Mouse (Mus musculus) midbrain, postnatal 0 days (tissue): Measurements from ENCODE around the gene Itpkb. TPM values are rescaled to one million over a fixed set of nuclear protein-coding genes. Genes with fewer than 3 reads are reported as not detected.

ENCODE experiments used
- ATAC-seq: fragments of 200-750 bp; cut with Nextera tagmentation; 2 replicates; pipeline ENCODE4 v1.8.0; 2017; ENCODE audit warnings: moderate number of reproducible peaks, mild to moderate bottlenecking, moderate TSS enrichment, moderate library complexity; ENCODE audit not compliant: low FRiP score
- DNase-seq: peaks from one replicate; pipeline ENCODE4 v3.0.0-alpha.2; 2015; ENCODE audit warnings: low spot score
- H3K27ac ChIP-seq: fragments of 300-500 bp; sonication (generic); 2 replicates; pipeline ENCODE4 v1.5.1; 2014; ENCODE audit warnings: low read depth, mild to moderate bottlenecking, low read length, mixed read lengths
- H3K27me3 ChIP-seq: fragments of 300-500 bp; sonication (generic); 2 replicates; pipeline ENCODE4 v1.6.1; 2014; ENCODE audit warnings: low read length, control low read depth, mixed read lengths; ENCODE audit not compliant: insufficient read depth
- H3K36me3 ChIP-seq: fragments of 300-500 bp; sonication (generic); 2 replicates; pipeline ENCODE4 v1.6.1; 2014; ENCODE audit warnings: low read length, control low read depth, mixed read lengths; ENCODE audit not compliant: insufficient read depth
- H3K4me1 ChIP-seq: fragments of 300-500 bp; sonication (generic); 2 replicates; pipeline ENCODE4 v1.6.1; 2014; ENCODE audit warnings: mild to moderate bottlenecking, control low read depth, antibody characterized with exemption, low read length, mixed read lengths; ENCODE audit not compliant: insufficient read depth
- H3K4me2 ChIP-seq: fragments of 300-500 bp; sonication (generic); 2 replicates; pipeline ENCODE4 v1.6.1; 2014; ENCODE audit warnings: low read depth, mild to moderate bottlenecking, low read length, mixed read lengths; ENCODE audit not compliant: poor library complexity, severe bottlenecking
- H3K4me3 ChIP-seq: fragments of 300-500 bp; sonication (generic); 2 replicates; pipeline ENCODE4 v1.5.1; 2014; ENCODE audit warnings: low read depth, mild to moderate bottlenecking, low read length, moderate library complexity
- H3K9ac ChIP-seq: fragments of 300-500 bp; sonication (generic); replicated peaks from 2 replicates; pipeline ENCODE4 v1.6.1; 2014; ENCODE audit warnings: mild to moderate bottlenecking, low read length, moderate library complexity, mixed read lengths; ENCODE audit not compliant: poor library complexity, severe bottlenecking
- H3K9me3 ChIP-seq: fragments of 300-500 bp; sonication (generic); 2 replicates; pipeline ENCODE4 v1.6.1; 2016; ENCODE audit warnings: low read length, control low read depth
- CTCF ChIP-seq: IDR thresholded peaks from 2 replicates; pipeline ENCODE4 v1.5.1; 2016; ENCODE audit warnings: antibody characterized with exemption, mild to moderate bottlenecking
- polyA plus RNA-seq: library from polyadenylated mRNA; unstranded; fragments of >200 nt; fragmentation: Nextera tagmentation; extraction: Ambion mirVana; gene quantifications from 2 replicates; pipeline ENCODE4 v1.2.1, GENCODE M21; 2015
- total RNA-seq: library from RNA; depleted of rRNA; stranded (reverse); fragments of >200 nt; gene quantifications from 2 replicates; pipeline ENCODE4 v1.2.3, GENCODE M21; 2014; rRNA removed

The Itpkb gene
- total and polyA plus RNA-seq, 2 experiments from 2014 or later = 2.2 to 13.9 TPM

DNA sequence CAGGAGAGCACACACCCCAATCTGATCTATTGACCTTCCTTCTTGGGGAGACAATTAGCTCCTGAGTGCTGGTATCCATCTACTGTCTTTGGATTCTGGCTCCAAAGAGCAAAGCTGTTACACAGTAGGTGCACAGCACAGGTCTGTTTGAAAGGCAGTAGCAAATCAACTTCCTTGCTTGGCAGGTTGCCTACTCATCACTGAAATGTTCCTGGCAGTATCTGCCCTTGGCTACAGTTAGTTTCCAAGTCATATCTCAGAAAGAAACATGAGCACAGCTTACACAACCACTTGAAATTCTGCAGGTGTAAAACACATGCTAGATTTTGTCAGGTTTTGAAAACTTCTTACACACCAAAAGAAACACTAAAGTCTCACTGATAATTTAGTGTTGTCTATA lies 143.3 kb downstream of the Itpkb start:
- Histone ChIP-seq H3K9me3 (no peaks in the 10 kb centered on the region), H3K27ac (no peak overlapping the region), H3K9ac (no peak overlapping the region), H3K4me1 (no peaks in the 10 kb centered on the region), H3K27me3 (no peaks in the 10 kb centered on the region), H3K4me2 (no peak overlapping the region), H3K36me3 (no peaks in the 10 kb centered on the region), H3K4me3 (no peak overlapping the region)
- ATAC-seq (no peak), DNase-seq (no peak)
- TF ChIP-seq CTCF = no peak

Other genes with a start within 250 kb of the Itpkb start
- gene Coq8a, start 130.9 kb upstream of the Itpkb start, total RNA-seq = 2.1 and 7.2 TPM in 2 replicates
- 6.8 and 8.3 TPM in 2 replicates for gene Coq8a, start 130.9 kb upstream of the Itpkb start, polyA plus RNA-seq
- gene Psen2, start 67.0 kb upstream of the Itpkb start, total RNA-seq = 30.6 and 32.1 TPM in 2 replicates
- gene Psen2, start 67.0 kb upstream of the Itpkb start, polyA plus RNA-seq = 22.0 and 24.5 TPM in 2 replicates
- 86.7 and 93.5 TPM in 2 replicates for gene Stum, start 153.0 kb downstream of the Itpkb start, total RNA-seq
- 17.8 and 18.1 TPM in 2 replicates for gene Stum, start 153.0 kb downstream of the Itpkb start, polyA plus RNA-seq
- 65.9 and 66.3 TPM in 2 replicates for gene Parp1, start 238.4 kb downstream of the Itpkb start, total RNA-seq
- 43.0 and 43.2 TPM in 2 replicates for gene Parp1, start 238.4 kb downstream of the Itpkb start, polyA plus RNA-seq